Mouse (Mus musculus): Measurements from ENCODE around the gene Tdp1.

Tdp1 gene

GRCm38 (mm10) chr12:99884269-99885261 lies at the start of gene Tdp1, which contains the start of gene Efcab11:
Tdp1 (plus strand) TSS chr12:99884517.
Efcab11 (minus strand) TSS chr12:99884439.
- DNase-seq: peak; percentile 93 to 95

- DNase-seq: peak; percentile 39 to 42
These were observed 47.7 kb upstream of the Tdp1 start for GRCm38 (mm10) chr12:99836404-99837131.

GRCm38 (mm10) chr12:99837528-99837927 lies 46.8 kb upstream of the Tdp1 start:
- no peak for DNase-seq

- DNase-seq: no peak
These were observed 46.2 kb upstream of the Tdp1 start for GRCm38 (mm10) chr12:99838109-99838508.

- DNase-seq: peak in 1 of 2 experiments; percentile 15
These were observed 45.6 kb upstream of the Tdp1 start for GRCm38 (mm10) chr12:99838703-99839102.

- DNase-seq: no peak
These were observed 39.4 kb upstream of the Tdp1 start for GRCm38 (mm10) chr12:99844951-99845350.

GRCm38 (mm10) chr12:99849996-99850395 lies 34.3 kb upstream of the Tdp1 start:
- no peak for DNase-seq

- no peak for DNase-seq
These were observed 30.7 kb upstream of the Tdp1 start for GRCm38 (mm10) chr12:99853323-99854258.

- DNase-seq: peak; percentile 28
These were observed 28.3 kb upstream of the Tdp1 start for GRCm38 (mm10) chr12:99856011-99856410.

- no peak for DNase-seq
These were observed 25.7 kb upstream of the Tdp1 start for GRCm38 (mm10) chr12:99858664-99859063.

- DNase-seq: no peak
These were observed 24.8 kb upstream of the Tdp1 start for GRCm38 (mm10) chr12:99859391-99860100.

GRCm38 (mm10) chr12:99860981-99861380 lies 23.3 kb upstream of the Tdp1 start:
- DNase-seq: no peak

GRCm38 (mm10) chr12:99864613-99865012 lies 19.7 kb upstream of the Tdp1 start:
- DNase-seq: no peak

GRCm38 (mm10) chr12:99868821-99869220 lies 15.5 kb upstream of the Tdp1 start:
- DNase-seq: no peak

- no peak for DNase-seq
These were observed 10.9 kb upstream of the Tdp1 start for GRCm38 (mm10) chr12:99873443-99873842.

GRCm38 (mm10) chr12:99874609-99875008 lies 9.7 kb upstream of the Tdp1 start:
- DNase-seq: no peak

GRCm38 (mm10) chr12:99883000-99883712 lies 1.2 kb upstream of the Tdp1 start:
- peak; percentile 78 for DNase-seq

GRCm38 (mm10) chr12:99883713-99884105 lies 608 bp upstream of the Tdp1 start:
- no peak for DNase-seq

- peak in 1 of 2 experiments; percentile 10 for DNase-seq
These were observed 1.1 kb downstream of the Tdp1 start for GRCm38 (mm10) chr12:99885282-99885901.

- no peak for DNase-seq
These were observed 13.5 kb downstream of the Tdp1 start for GRCm38 (mm10) chr12:99897846-99898245.

All from cerebellum, postnatal 36 days (tissue).